Mouse (Mus musculus): ENCODE results near the gene Kank4.

Kank4 gene

GRCm38 (mm10) chr4:98717735-98718546 lies 99.4 kb downstream of the Kank4 start:
- no peak for DNase-seq (ENCODE audit: low spot score in 2 of 2)

GRCm38 (mm10) chr4:98710891-98711290 lies 106.4 kb downstream of the Kank4 start:
- no peak for DNase-seq (ENCODE audit: low spot score in 2 of 2)
